In the genomic region with DNA sequence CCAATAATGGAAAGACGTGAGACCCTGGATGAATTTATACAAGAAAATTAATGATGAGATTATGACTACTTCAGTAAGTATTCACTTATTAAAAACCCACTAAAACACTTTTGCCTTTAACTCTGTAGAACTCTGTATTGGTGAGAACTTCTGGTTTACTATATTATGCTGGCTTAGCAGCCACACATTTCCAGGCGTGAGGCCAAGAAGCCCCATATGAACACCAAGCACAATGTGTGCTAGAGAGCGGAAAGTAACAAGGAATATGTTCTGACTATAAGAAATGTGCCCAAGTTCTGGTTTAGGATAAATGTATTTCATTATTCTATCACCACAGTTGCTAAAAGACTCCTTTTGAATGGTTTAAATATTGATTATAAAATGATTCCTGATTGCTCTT, we compare ENCODE assay signal across 13 mouse cellular contexts.
DNase-seq lines count a peak whose midpoint lies in the region; ATAC-seq and TF ChIP-seq lines count a peak whose summit lies in the region.
"Had no signal": no experiment of that assay in that cellular context is flagged by ENCODE, and none has a peak within 500 bp of the region (broad histone marks: within the 10 kb centered on the region; RNA-seq: fewer than 3 reads in every experiment).

No protein-coding gene starts in this region.

- no peak for TF ChIP-seq CTCF in forebrain, postnatal 0 days (IDR thresholded peaks at IDR 0.05; ENCODE audit: low read depth)

- no peak overlapping the region for H3K4me3 ChIP-seq in forebrain, postnatal 0 days (ENCODE audit: low read depth, low read length)
- no peak overlapping the region for H3K4me3 ChIP-seq in forebrain, embryonic 10.5 days
- H3K4me3 ChIP-seq: heart, embryonic 13.5 days; hindbrain, embryonic 15.5 days; liver, embryonic 12.5 days; myocyte had no signal

- H3K4me1 ChIP-seq in forebrain, postnatal 0 days (ENCODE audit: insufficient read depth): no peaks in the 10 kb centered on the region
- no peaks in the 10 kb centered on the region for H3K4me1 ChIP-seq in forebrain, embryonic 10.5 days
- H3K4me1 ChIP-seq: hindbrain, embryonic 15.5 days; liver, embryonic 12.5 days had no signal

- H3K27ac ChIP-seq in forebrain, postnatal 0 days (ENCODE audit: low read depth, low read length): no peak overlapping the region
- H3K27ac ChIP-seq in forebrain, embryonic 10.5 days: no peak overlapping the region
- H3K27ac ChIP-seq: heart, embryonic 13.5 days; hindbrain, embryonic 15.5 days; kidney, postnatal 0 days; liver, embryonic 12.5 days had no signal

- WGBS in forebrain, postnatal 0 days: 49% methylated on average over 3 of the region's 3 CpGs
- WGBS in forebrain, embryonic 10.5 days: 91% methylated on average over 3 of the region's 3 CpGs

- H3K36me3 ChIP-seq in forebrain, postnatal 0 days (ENCODE audit: insufficient read depth): peaks cover 9% of the 10 kb centered on the region; the same call in 1 of the 2 replicates
- peaks cover 16% of the 10 kb centered on the region for H3K36me3 ChIP-seq in forebrain, embryonic 10.5 days (replicated peaks)
- H3K36me3 ChIP-seq: hindbrain, embryonic 15.5 days had no signal

- peak; percentile 84 for DNase-seq in forebrain, postnatal 0 days
- DNase-seq in forebrain, embryonic 10.5 days (ENCODE audit: extremely low spot score, low spot score): no peak
- DNase-seq in frontal cortex, postnatal 14 days (ENCODE audit: low spot score in 2 of 2): peak; percentile 25 to 32
- peak; percentile 61 to 76 for DNase-seq in left cerebral cortex, adult 18-20 months (ENCODE audit: low spot score in 2 of 2)
- DNase-seq in right cerebral cortex, postnatal 25 days: peak; percentile 64
- no peak for DNase-seq in adrenal gland, postnatal 25 days
- DNase-seq in ovary, postnatal 36 days (ENCODE audit: low spot score): no peak
- DNase-seq: thymus, postnatal 4 days had no signal

- H3K9me3 ChIP-seq in forebrain, postnatal 0 days (ENCODE audit: low read length): no peaks in the 10 kb centered on the region
- H3K9me3 ChIP-seq in forebrain, embryonic 10.5 days: no peaks in the 10 kb centered on the region
- H3K9me3 ChIP-seq: heart, embryonic 13.5 days; hindbrain, embryonic 15.5 days; liver, embryonic 12.5 days had no signal

- no peaks in the 10 kb centered on the region for H3K27me3 ChIP-seq in forebrain, postnatal 0 days (ENCODE audit: insufficient read depth, low read length)
- no peaks in the 10 kb centered on the region for H3K27me3 ChIP-seq in forebrain, embryonic 10.5 days (ENCODE audit: poor library complexity, severe bottlenecking)
- H3K27me3 ChIP-seq: heart, embryonic 13.5 days; hindbrain, embryonic 15.5 days; liver, embryonic 12.5 days had no signal

- no peak overlapping the region for H3K4me2 ChIP-seq in forebrain, postnatal 0 days (ENCODE audit: low read depth)
- H3K4me2 ChIP-seq: heart, embryonic 13.5 days; hindbrain, embryonic 15.5 days; liver, embryonic 12.5 days had no signal

- peak; percentile 91 for ATAC-seq in forebrain, postnatal 0 days
- ATAC-seq: liver, embryonic 12.5 days had no signal

- no peak overlapping the region for H3K9ac ChIP-seq in forebrain, postnatal 0 days
- H3K9ac ChIP-seq: heart, embryonic 13.5 days; hindbrain, embryonic 15.5 days; liver, embryonic 12.5 days had no signal

Comparison
In these comparisons a context has a peak if more than half of its experiments do, and no peak if none do; other contexts are left out.
1. DNase-seq: peak in forebrain, postnatal 0 days (single experiment), frontal cortex, postnatal 14 days (2 of 2), left cerebral cortex, adult 18-20 months (2 of 2) and right cerebral cortex, postnatal 25 days (single experiment); none in forebrain, embryonic 10.5 days (single experiment), adrenal gland, postnatal 25 days (single experiment) and ovary, postnatal 36 days (single experiment).